Mouse (Mus musculus): ENCODE results near the gene Slc25a39.

DNA sequence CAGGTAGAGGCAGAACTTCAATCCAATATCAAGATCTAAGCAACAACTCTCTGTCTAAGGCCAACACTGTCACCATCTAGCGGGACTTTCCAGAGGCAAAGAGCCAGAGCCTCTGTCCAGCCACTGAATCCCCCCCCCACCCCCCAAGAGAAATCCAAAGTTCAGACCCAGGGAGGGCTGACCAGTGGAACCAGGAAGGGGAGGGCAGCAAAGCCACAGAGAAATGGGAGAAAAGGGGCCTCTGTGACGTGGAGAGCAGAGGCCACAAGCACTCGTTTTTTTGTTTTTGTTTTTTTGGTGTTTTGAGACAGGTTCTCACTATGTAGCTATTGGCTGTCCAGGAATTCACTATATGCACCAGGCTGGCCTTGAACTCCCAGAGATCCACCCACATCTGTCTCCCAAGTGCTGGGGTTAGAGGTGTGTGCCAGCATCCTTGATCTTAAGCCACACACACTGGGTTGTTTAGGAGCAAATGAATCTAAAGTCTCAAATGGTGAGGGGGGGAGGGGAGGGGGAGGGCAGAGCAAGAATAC is 2.1 kb upstream of the Slc25a39 start:
- no peak for TF ChIP-seq CTCF (IDR thresholded peaks at IDR 0.05; ENCODE audit: low read depth, low read length)
- TF ChIP-seq POLR2A (IDR thresholded peaks at IDR 0.05; ENCODE audit: extremely low read depth, insufficient read depth, low read length): no peak
